In genomic region chr5:33274085-33274952, GRCm38 (mm10) we compare ENCODE assay signal across 8 mouse cellular contexts. TPM values are rescaled to one million over a fixed set of nuclear protein-coding genes. Genes with fewer than 3 reads are reported as not detected.
DNase-seq lines count a peak whose midpoint lies in the region; ATAC-seq lines count a peak whose summit lies in the region.

No protein-coding gene starts in this region.

- H3K4me1 ChIP-seq in hindbrain, embryonic 13.5 days (replicated peaks), result peaks cover 44% of the 10 kb centered on the region

- peak overlapping the region; percentile 94 for H3K9ac ChIP-seq in hindbrain, embryonic 13.5 days

- WGBS in hindbrain, embryonic 13.5 days, result under 1% methylated on average over 51 of the region's 97 CpGs

- DNase-seq in NIH3T3 (ENCODE audit: low read depth), result peak; percentile 97
- peak; percentile 97 for DNase-seq in cerebellum, postnatal 10 days
- DNase-seq in frontal cortex, postnatal 14 days (ENCODE audit: low spot score in 2 of 2), result peak; percentile 88 to 89
- peak; percentile 86 to 93 for DNase-seq in layer of hippocampus, postnatal 25 days (ENCODE audit: extremely low spot score in 1 of 2, low spot score in 1 of 2)
- peak; percentile 89 for DNase-seq in lung, postnatal 25 days (ENCODE audit: low spot score)
- DNase-seq in retina, embryonic 14.5 days (ENCODE audit: low spot score), result peak; percentile 96
- DNase-seq in thymus, postnatal 4 days, result peak; percentile 97

- H3K4me3 ChIP-seq in hindbrain, embryonic 13.5 days, result peak overlapping the region; percentile 80

- H3K27ac ChIP-seq in hindbrain, embryonic 13.5 days, result peak overlapping the region; percentile 99

- H3K27me3 ChIP-seq in hindbrain, embryonic 13.5 days, result no peaks in the 10 kb centered on the region

- peaks cover 10% of the 10 kb centered on the region for H3K36me3 ChIP-seq in hindbrain, embryonic 13.5 days

- peak overlapping the region; percentile 88 for H3K4me2 ChIP-seq in hindbrain, embryonic 13.5 days

- no peaks in the 10 kb centered on the region for H3K9me3 ChIP-seq in hindbrain, embryonic 13.5 days

- ATAC-seq in hindbrain, embryonic 13.5 days (ENCODE audit: low FRiP score), result peak; percentile 70

RNA-seq across cellular contexts. Expression of gene Ctbp1, which starts 0.5 kb away (rescaled TPM):
- 503 and 515 TPM in 2 replicates for polyA plus RNA-seq in hindbrain, embryonic 13.5 days (2015; fragmentation: Nextera tagmentation; extraction: Ambion mirVana)
- total RNA-seq in layer of hippocampus, postnatal 25 days (2021), result 100 to 1,000 TPM; 277 to 297 TPM

RNA-seq across cellular contexts. Expression of gene Spon2, which starts 56.1 kb away (rescaled TPM):
- polyA plus RNA-seq in hindbrain, embryonic 13.5 days (2015; fragmentation: Nextera tagmentation; extraction: Ambion mirVana), result 2.8 and 3.0 TPM in 2 replicates
- under 1 TPM in 1 of 2 experiments, not detected in 1; 0.17 TPM for total RNA-seq in layer of hippocampus, postnatal 25 days (2021)

Comparison
In these comparisons a context has a peak if more than half of its experiments do, and no peak if none do; other contexts are left out.
1. Peak in every context shown above with its lines: DNase-seq, ATAC-seq, H3K4me3 ChIP-seq and H3K27ac ChIP-seq.